In the genomic region with DNA sequence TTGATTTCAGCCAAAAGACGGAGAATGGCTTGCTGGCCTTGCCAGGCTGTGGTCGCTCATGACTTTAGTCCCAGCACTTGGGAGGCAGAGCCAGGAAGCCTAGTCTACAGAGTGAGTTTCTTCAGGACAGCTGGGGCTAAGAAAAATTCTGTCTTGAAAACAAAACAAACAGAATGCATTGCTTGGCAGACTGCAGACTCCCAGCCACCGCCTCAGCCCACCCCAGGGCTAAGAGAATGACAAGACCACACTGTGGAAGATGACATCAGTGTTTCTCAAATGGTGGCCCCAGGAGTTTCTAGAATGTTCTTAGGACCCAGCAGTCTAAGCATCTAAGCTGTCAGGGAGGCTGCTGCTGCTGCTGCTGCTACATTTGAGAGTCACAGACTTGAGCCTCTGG, we compare ENCODE assay signal across 16 mouse cellular contexts. TPM values are rescaled to one million over a fixed set of nuclear protein-coding genes. Genes with fewer than 3 reads are reported as not detected.
DNase-seq lines count a peak whose midpoint lies in the region; ATAC-seq and TF ChIP-seq lines count a peak whose summit lies in the region.
"Had no signal": no experiment of that assay in that cellular context is flagged by ENCODE, and none has a peak within 500 bp of the region (broad histone marks: within the 10 kb centered on the region; RNA-seq: fewer than 3 reads in every experiment).

No protein-coding gene starts in this region.

- no peak overlapping the region for H3K9ac ChIP-seq in hindbrain, embryonic 14.5 days
- H3K9ac ChIP-seq in midbrain, embryonic 16.5 days (ENCODE audit: low read depth, low read length), result no peak overlapping the region
- H3K9ac ChIP-seq in embryonic facial prominence, embryonic 12.5 days, result no peak overlapping the region

- H3K27me3 ChIP-seq in hindbrain, embryonic 10.5 days (ENCODE audit: insufficient read depth, poor library complexity, severe bottlenecking), result no peaks in the 10 kb centered on the region; the same call in none of the 2 replicates
- H3K27me3 ChIP-seq in hindbrain, embryonic 14.5 days (ENCODE audit: control insufficient read depth, insufficient read depth, low read length), result no peaks in the 10 kb centered on the region
- H3K27me3 ChIP-seq in midbrain, embryonic 10.5 days (ENCODE audit: low read depth, poor library complexity, severe bottlenecking), result no peaks in the 10 kb centered on the region
- H3K27me3 ChIP-seq in midbrain, embryonic 16.5 days (ENCODE audit: control insufficient read depth, insufficient read depth, low read depth, low read length), result no peaks in the 10 kb centered on the region
- H3K27me3 ChIP-seq in embryonic facial prominence, embryonic 12.5 days, result no peaks in the 10 kb centered on the region

- WGBS in hindbrain, embryonic 10.5 days, result 78% methylated on average over 3 of the region's 3 CpGs
- 77% methylated on average over 3 of the region's 3 CpGs for WGBS in hindbrain, embryonic 14.5 days
- whole genome bisulfite sequencing in midbrain, embryonic 10.5 days, result 79% methylated on average over 3 of the region's 3 CpGs
- WGBS in midbrain, embryonic 16.5 days, result 69% methylated on average over 3 of the region's 3 CpGs
- 47% methylated on average over 3 of the region's 3 CpGs for WGBS in embryonic facial prominence, embryonic 12.5 days

- H3K4me3 ChIP-seq in hindbrain, embryonic 10.5 days, result no peak overlapping the region
- H3K4me3 ChIP-seq in hindbrain, embryonic 14.5 days (replicated peaks; ENCODE audit: low read length), result no peak overlapping the region
- no peak overlapping the region for H3K4me3 ChIP-seq in midbrain, embryonic 10.5 days
- no peak overlapping the region for H3K4me3 ChIP-seq in midbrain, embryonic 16.5 days (ENCODE audit: low read depth, low read length)
- no peak overlapping the region for H3K4me3 ChIP-seq in cortical plate, adult 2 months (ENCODE audit: insufficient read depth, low read length)
- H3K4me3 ChIP-seq in embryonic facial prominence, embryonic 12.5 days, result no peak overlapping the region
- H3K4me3 ChIP-seq: heart, adult 2 months had no signal

- no peaks in the 10 kb centered on the region for H3K9me3 ChIP-seq in hindbrain, embryonic 10.5 days
- H3K9me3 ChIP-seq in hindbrain, embryonic 14.5 days (ENCODE audit: control insufficient read depth, low read length), result no peaks in the 10 kb centered on the region
- no peaks in the 10 kb centered on the region for H3K9me3 ChIP-seq in midbrain, embryonic 10.5 days (replicated peaks)
- H3K9me3 ChIP-seq in midbrain, embryonic 16.5 days (replicated peaks; ENCODE audit: control insufficient read depth, low read length, poor library complexity, severe bottlenecking), result no peaks in the 10 kb centered on the region
- no peaks in the 10 kb centered on the region for H3K9me3 ChIP-seq in embryonic facial prominence, embryonic 12.5 days

- TF ChIP-seq CTCF in cortical plate, adult 2 months (IDR thresholded peaks at IDR 0.05; ENCODE audit: extremely low read depth, insufficient read depth, low read length), result no peak

- H3K4me2 ChIP-seq in hindbrain, embryonic 14.5 days (replicated peaks), result no peak overlapping the region
- H3K4me2 ChIP-seq in midbrain, embryonic 16.5 days (ENCODE audit: low read length), result no peak overlapping the region
- H3K4me2 ChIP-seq in embryonic facial prominence, embryonic 12.5 days (replicated peaks), result no peak overlapping the region
- H3K4me2 ChIP-seq: midbrain, embryonic 11.5 days had no signal

- TF ChIP-seq POLR2A in cortical plate, adult 2 months (IDR thresholded peaks at IDR 0.05; ENCODE audit: extremely low read depth, insufficient read depth, low read length), result no peak

- no peak for ATAC-seq in hindbrain, embryonic 14.5 days (ENCODE audit: low FRiP score)
- no peak for ATAC-seq in midbrain, embryonic 16.5 days
- no peak for ATAC-seq in embryonic facial prominence, embryonic 12.5 days (ENCODE audit: insufficient number of reproducible peaks, insufficient read depth, low FRiP score, low TSS enrichment)
- ATAC-seq: CD4-positive, CD25-positive, alpha-beta regulatory T cell, adult 4 months had no signal

- H3K27ac ChIP-seq in hindbrain, embryonic 10.5 days, result peak overlapping the region; percentile 75
- H3K27ac ChIP-seq in hindbrain, embryonic 14.5 days, result no peak overlapping the region
- H3K27ac ChIP-seq in midbrain, embryonic 10.5 days (replicated peaks), result peak overlapping the region; percentile 63
- H3K27ac ChIP-seq in midbrain, embryonic 16.5 days (ENCODE audit: low read length), result no peak overlapping the region
- 0 out of 2 replicates have a peak overlapping the region, but pooled peaks have one; percentile 16 for H3K27ac ChIP-seq in cortical plate, adult 2 months (ENCODE audit: insufficient read depth, low read length)
- H3K27ac ChIP-seq in embryonic facial prominence, embryonic 12.5 days, result peak overlapping the region; percentile 67
- H3K27ac ChIP-seq: heart, adult 2 months had no signal

- no peak for DNase-seq in hindbrain, embryonic 10.5 days (ENCODE audit: low spot score)
- DNase-seq in hindbrain, embryonic 14.5 days (ENCODE audit: low spot score), result no peak
- no peak for DNase-seq in midbrain, embryonic 10.5 days (ENCODE audit: low spot score)
- DNase-seq in urinary bladder, postnatal 4 days (ENCODE audit: low spot score in 2 of 2), result no peak
- DNase-seq: adrenal gland, adult 8-10 months; cerebellum, adult 9-11 months; kidney, adult 11 months; kidney, postnatal 4 days; lung, postnatal 36 days; thymus, adult 18-20 months had no signal

- H3K36me3 ChIP-seq in hindbrain, embryonic 10.5 days, result no peaks in the 10 kb centered on the region
- no peaks in the 10 kb centered on the region for H3K36me3 ChIP-seq in hindbrain, embryonic 14.5 days (replicated peaks; ENCODE audit: control insufficient read depth, insufficient read depth)
- H3K36me3 ChIP-seq in midbrain, embryonic 10.5 days, result no peaks in the 10 kb centered on the region
- H3K36me3 ChIP-seq in midbrain, embryonic 16.5 days (ENCODE audit: control insufficient read depth, insufficient read depth, low read length), result no peaks in the 10 kb centered on the region
- no peaks in the 10 kb centered on the region for H3K36me3 ChIP-seq in embryonic facial prominence, embryonic 12.5 days

- peaks cover 34% of the 10 kb centered on the region for H3K4me1 ChIP-seq in hindbrain, embryonic 10.5 days (replicated peaks)
- 0 out of 2 replicates have a peak, but pooled peaks cover 3% of the 10 kb centered on the region for H3K4me1 ChIP-seq in hindbrain, embryonic 14.5 days (replicated peaks; ENCODE audit: control insufficient read depth, insufficient read depth, low read length)
- peaks cover 22% of the 10 kb centered on the region for H3K4me1 ChIP-seq in midbrain, embryonic 10.5 days
- no peaks in the 10 kb centered on the region for H3K4me1 ChIP-seq in midbrain, embryonic 16.5 days (ENCODE audit: control insufficient read depth, insufficient read depth, low read length)
- no peaks in the 10 kb centered on the region for H3K4me1 ChIP-seq in cortical plate, adult 2 months (ENCODE audit: control insufficient read depth, insufficient read depth, low read length)
- peaks cover 18% of the 10 kb centered on the region for H3K4me1 ChIP-seq in embryonic facial prominence, embryonic 12.5 days

RNA-seq across cellular contexts. Expression of gene Padi2, which starts 9.1 kb away (rescaled TPM):
- polyA plus RNA-seq in hindbrain, embryonic 10.5 days (2016; fragmentation: Nextera tagmentation; extraction: Ambion mirVana), result 1.4 and 3.8 TPM in 2 replicates
- polyA plus RNA-seq in hindbrain, embryonic 14.5 days (2014; fragmentation: Nextera tagmentation; extraction: Ambion mirVana), result 0.74 and 1.5 TPM in 2 replicates
- polyA plus RNA-seq in midbrain, embryonic 10.5 days (2016; fragmentation: Nextera tagmentation; extraction: Ambion mirVana), result 0.15 and 1.4 TPM in 2 replicates
- polyA plus RNA-seq in midbrain, embryonic 16.5 days (2015; fragmentation: Nextera tagmentation; extraction: Ambion mirVana), result 2.4 and 2.8 TPM in 2 replicates
- 19.4 and 19.7 TPM in 2 replicates for polyA plus RNA-seq in cortical plate, adult 2 months (2012; rRNA removed)
- 3.0 and 3.6 TPM in 2 replicates for polyA plus RNA-seq in embryonic facial prominence, embryonic 12.5 days (2016; fragmentation: Nextera tagmentation; extraction: Ambion mirVana)

RNA-seq across cellular contexts. Expression of gene Sdhb, which starts 45.8 kb away (rescaled TPM):
- 412 and 491 TPM in 2 replicates for polyA plus RNA-seq in hindbrain, embryonic 10.5 days (2016; fragmentation: Nextera tagmentation; extraction: Ambion mirVana)
- 482 and 502 TPM in 2 replicates for polyA plus RNA-seq in hindbrain, embryonic 14.5 days (2014; fragmentation: Nextera tagmentation; extraction: Ambion mirVana)
- 429 and 455 TPM in 2 replicates for polyA plus RNA-seq in midbrain, embryonic 10.5 days (2016; fragmentation: Nextera tagmentation; extraction: Ambion mirVana)
- polyA plus RNA-seq in midbrain, embryonic 16.5 days (2015; fragmentation: Nextera tagmentation; extraction: Ambion mirVana), result 446 and 455 TPM in 2 replicates
- 276 and 282 TPM in 2 replicates for polyA plus RNA-seq in cortical plate, adult 2 months (2012; rRNA removed)
- 388 and 392 TPM in 2 replicates for polyA plus RNA-seq in embryonic facial prominence, embryonic 12.5 days (2016; fragmentation: Nextera tagmentation; extraction: Ambion mirVana)

Comparison
In these comparisons a context has a peak if more than half of its experiments do, and no peak if none do; other contexts are left out.
1. H3K27ac ChIP-seq: peak in hindbrain, embryonic 10.5 days (single experiment), midbrain, embryonic 10.5 days (single experiment), cortical plate, adult 2 months (single experiment) and embryonic facial prominence, embryonic 12.5 days (single experiment); none in hindbrain, embryonic 14.5 days (single experiment) and midbrain, embryonic 16.5 days (single experiment).